Mouse (Mus musculus): Measurements from ENCODE around the gene Polr2b. TPM values are rescaled to one million over a fixed set of nuclear protein-coding genes. Genes with fewer than 3 reads are reported as not detected.

The Polr2b gene
- polyA plus RNA-seq, 1 experiment from 2014 or later, result 40.4 TPM

Small RNA genes lying within 50 kb of the gene (microRNA-seq; reads per million reads assigned to microRNA genes)
- gene Mir5098, result not detected

Other genes starting within 250 kb of the Polr2b start
- gene Hopx, start 195.0 kb upstream of the Polr2b start, polyA plus RNA-seq (2015; fragmentation: Nextera tagmentation; extraction: Ambion mirVana), result 16.7 and 21.9 TPM in 2 replicates
- 2.4 and 2.6 TPM in 2 replicates for gene Spink2, start 98.7 kb upstream of the Polr2b start, polyA plus RNA-seq (2015; fragmentation: Nextera tagmentation; extraction: Ambion mirVana)
- gene Rest, start 44.7 kb upstream of the Polr2b start, polyA plus RNA-seq (2015; fragmentation: Nextera tagmentation; extraction: Ambion mirVana), result 18.9 and 20.3 TPM in 2 replicates
- gene Noa1, start 63 bp upstream of the Polr2b start, polyA plus RNA-seq (2015; fragmentation: Nextera tagmentation; extraction: Ambion mirVana), result 22.5 and 23.7 TPM in 2 replicates
- gene Igfbp7, start 97.9 kb downstream of the Polr2b start, polyA plus RNA-seq (2015; fragmentation: Nextera tagmentation; extraction: Ambion mirVana), result 68.4 and 72.0 TPM in 2 replicates